Mouse (Mus musculus): ENCODE data around the gene Trove2.
A peak's percentile ranks its signal among the peaks of the same experiment; 100 is the strongest.
"Not testable (repeated sequence)": the region's sequence is repeated elsewhere in the genome, so short reads cannot be mapped to it uniquely, and the experiment has no call there.

Gene Trove2

GRCm38 (mm10) chr1:143739361-143740350 lies 37.2 kb downstream of the Trove2 start:
- peak; percentile 84 to 92 for DNase-seq (ENCODE audit: low spot score in 2 of 2)

DNA sequence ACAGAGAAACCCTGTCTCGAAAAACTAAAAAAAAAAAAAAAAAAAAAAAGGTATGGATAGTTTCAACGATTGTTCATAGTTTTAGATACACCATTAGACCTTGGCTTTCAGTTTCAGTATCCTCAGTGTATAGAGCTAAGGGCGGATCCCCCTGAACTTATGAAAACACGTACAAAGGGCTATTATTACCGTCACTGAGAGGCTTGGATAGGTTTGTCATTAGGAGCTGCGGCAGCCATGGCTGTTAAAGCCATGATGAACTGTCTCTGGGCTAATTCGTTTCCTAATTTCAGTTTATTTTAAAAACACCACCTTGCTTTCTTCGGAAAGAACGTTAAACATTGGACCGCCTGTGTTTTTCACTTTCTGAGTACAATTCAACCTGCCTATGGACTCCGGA lies 38.1 kb downstream of the Trove2 start:
- no peak for DNase-seq (ENCODE audit: low spot score in 2 of 2)

DNA sequence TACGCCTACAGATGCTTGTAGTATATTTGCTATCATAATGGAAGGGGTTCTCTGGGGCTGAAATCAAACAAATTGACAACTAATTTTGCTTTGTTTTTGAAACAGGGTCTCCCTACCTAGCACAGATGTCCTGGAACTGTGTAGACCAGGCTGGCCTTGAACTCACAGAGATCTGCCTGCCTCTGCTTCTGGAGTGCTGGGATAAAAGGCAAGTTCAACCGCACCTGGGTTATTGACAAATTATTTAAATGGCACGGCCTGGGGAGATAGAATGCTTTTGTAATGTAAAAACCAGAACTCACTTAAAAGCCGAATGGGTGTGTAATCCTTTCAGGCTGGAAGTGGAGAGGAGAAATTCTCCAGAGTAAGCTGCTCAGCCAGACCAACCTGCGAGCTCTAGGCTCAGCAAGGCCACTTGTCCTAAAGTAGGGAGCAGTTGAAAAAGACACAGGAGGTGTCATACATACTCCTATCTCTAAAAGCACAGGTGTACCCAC lies 42.9 kb downstream of the Trove2 start:
- no peak for DNase-seq (ENCODE audit: low spot score in 2 of 2)

- DNase-seq (ENCODE audit: low spot score in 2 of 2) = no peak
Observed at GRCm38 (mm10) chr1:143731691-143732090, 45.2 kb downstream of the Trove2 start.

GRCm38 (mm10) chr1:143730899-143731298 lies 46.0 kb downstream of the Trove2 start:
- no peak for DNase-seq (ENCODE audit: low spot score in 2 of 2)

- no peak for DNase-seq (ENCODE audit: low spot score in 2 of 2)
Observed at GRCm38 (mm10) chr1:143727701-143728445, 49.0 kb downstream of the Trove2 start.

- DNase-seq (ENCODE audit: low spot score in 2 of 2) = no peak
Observed at GRCm38 (mm10) chr1:143724456-143725064, 52.3 kb downstream of the Trove2 start.

- DNase-seq (ENCODE audit: low spot score in 2 of 2) = not testable (repeated sequence)
Observed at GRCm38 (mm10) chr1:143716038-143716437, 60.8 kb downstream of the Trove2 start, which contains the start of gene Glrx2. Glrx2 (plus strand) TSS chr1:143716338.

DNA sequence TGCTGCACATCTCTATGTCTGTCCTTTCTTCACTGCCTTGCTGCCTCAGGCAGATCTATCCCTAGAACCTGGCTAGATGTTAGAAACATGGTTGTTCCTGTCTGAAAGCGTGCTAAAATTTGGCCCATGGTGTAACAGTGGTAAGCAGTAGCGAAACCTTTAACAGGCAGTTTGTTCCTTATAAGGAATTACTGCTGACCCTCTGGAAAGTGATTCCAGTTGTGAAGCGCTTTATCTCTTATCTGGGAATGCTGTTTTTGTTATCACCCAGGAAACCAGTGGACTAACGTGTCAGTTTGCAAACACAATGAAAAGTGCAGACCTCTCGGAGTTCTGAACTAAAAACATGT lies 66.3 kb downstream of the Trove2 start:
- DNase-seq (ENCODE audit: low spot score in 2 of 2) = no peak

GRCm38 (mm10) chr1:143709966-143710626 lies 66.8 kb downstream of the Trove2 start:
- DNase-seq (ENCODE audit: low spot score in 2 of 2) = no peak

GRCm38 (mm10) chr1:143708361-143708760 lies 68.5 kb downstream of the Trove2 start:
- DNase-seq (ENCODE audit: low spot score in 2 of 2) = no peak

DNA sequence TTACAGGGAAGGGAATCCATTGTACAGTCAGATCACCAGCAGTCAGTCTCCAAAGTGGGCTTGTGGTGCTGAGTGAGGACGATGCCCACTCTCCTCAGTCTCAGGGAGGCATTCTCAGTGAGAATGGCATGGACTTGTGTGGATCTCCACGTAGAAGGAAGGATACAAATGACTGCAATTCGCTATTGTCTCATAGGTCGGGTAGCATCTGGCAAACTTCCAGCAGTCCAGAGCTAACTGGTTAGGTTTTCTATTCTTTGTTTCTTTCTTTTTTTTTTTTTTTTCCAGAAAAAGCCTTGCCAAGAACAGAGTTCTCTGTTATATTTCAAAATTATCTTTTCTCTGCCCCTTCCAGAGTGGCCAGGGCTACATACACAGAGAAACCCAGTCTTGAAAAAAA lies 69.9 kb downstream of the Trove2 start:
- DNase-seq (ENCODE audit: low spot score in 2 of 2) = no peak

- DNase-seq (ENCODE audit: low spot score in 2 of 2) = peak; percentile 89 to 91
Observed at GRCm38 (mm10) chr1:143702741-143703262, 74.1 kb downstream of the Trove2 start, which contains the start of gene Cdc73. Cdc73 (minus strand) TSS chr1:143702893.

DNA sequence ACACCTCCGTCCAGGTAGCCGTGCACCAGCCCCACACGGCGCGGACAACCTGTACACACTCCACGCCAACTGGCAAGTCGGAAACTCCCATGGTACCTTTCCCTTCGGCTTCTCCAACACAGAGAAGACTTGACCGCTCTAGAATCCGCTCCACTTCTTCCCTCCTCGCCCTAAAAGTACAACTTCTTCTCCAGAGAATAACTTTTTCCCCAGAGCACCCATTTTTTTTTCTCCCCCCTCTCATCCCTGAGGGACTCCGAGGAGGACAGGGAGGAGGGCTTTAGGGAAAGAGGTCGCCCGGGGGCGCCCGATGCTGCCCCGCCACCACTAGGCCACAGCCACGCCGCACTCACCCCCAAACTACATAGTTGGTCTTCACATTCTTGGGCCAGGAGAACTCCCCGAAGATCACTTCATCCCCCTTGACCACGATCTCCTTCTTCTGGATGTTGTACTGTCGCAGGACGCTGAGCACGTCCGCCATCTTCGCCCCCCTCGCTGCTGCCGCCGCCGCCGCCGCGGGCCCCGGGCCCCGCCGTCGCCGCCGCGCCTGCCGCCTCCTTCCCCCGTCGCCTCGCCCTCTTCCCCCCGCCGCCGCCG lies 74.6 kb downstream of the Trove2 start:
- DNase-seq (ENCODE audit: low spot score in 2 of 2) = peak in 1 of 2 experiments; percentile 52

DNA sequence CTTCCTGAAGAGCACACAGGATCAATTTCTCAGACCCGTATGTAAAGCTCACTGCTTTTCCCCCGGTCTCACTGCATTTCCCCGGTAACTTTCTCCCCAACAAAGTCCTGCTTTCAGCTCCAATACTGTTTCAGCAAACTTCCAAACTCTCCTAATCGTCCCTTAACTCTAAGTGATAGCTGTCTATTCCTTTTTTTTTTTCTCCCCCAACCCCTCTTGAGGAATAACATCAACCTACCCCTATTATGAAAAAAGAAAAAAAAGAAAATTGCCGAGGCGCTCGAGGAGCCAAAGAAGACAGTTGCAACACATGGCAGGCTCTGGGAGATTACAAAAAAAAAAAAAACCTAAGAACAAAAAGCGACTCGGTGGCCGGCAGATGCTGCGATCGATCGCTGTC lies 75.1 kb downstream of the Trove2 start:
- no peak for DNase-seq (ENCODE audit: low spot score in 2 of 2)

Measured in frontal cortex, postnatal 36 days (tissue).